Mouse (Mus musculus): ENCODE data around the gene Exog.

GRCm38 (mm10) chr9:119401801-119402214 is 42.9 kb upstream of the Exog start, which contains the start of gene Acvr2b:
- TF ChIP-seq CTCF (IDR thresholded peaks at IDR 0.05; ENCODE audit: insufficient read depth, low read length) (no peak), POLR2A (IDR thresholded peaks at IDR 0.05; ENCODE audit: borderline replicate concordance, extremely low read depth, low read depth, low read length) (peak; percentile 70; the same call in 1 of the 2 replicates)

Data from lung, adult 2 months (tissue).